Mouse (Mus musculus): ENCODE measurements around the gene Ppip5k1.

DNA sequence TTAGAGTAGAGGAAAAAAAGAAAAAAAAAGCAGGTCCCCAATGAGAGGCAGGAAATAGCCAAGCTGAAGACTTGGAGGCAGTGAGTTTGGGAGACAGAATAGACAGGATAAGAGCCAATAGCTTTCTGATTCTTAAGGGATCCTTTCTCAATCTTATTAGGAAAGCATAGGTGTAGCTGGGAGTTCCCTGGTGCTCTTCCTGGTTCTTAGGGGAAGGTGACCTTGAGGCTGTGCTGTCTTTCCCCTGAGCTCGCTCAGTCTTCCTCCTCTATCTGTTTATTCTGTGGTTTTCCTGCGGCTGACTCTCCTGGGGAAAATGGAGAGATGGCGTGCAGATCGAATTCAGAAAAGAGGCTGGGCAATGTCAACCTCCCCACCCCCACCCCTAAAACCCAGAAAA is 2.8 kb upstream of the Ppip5k1 start:
- TF ChIP-seq POLR2A (IDR thresholded peaks at IDR 0.05; ENCODE audit: extremely low read depth, insufficient read depth, low read length) (no peak), CTCF (IDR thresholded peaks at IDR 0.05; ENCODE audit: low read depth, low read length) (no peak)
